Mouse (Mus musculus) spleen, postnatal 14 days (tissue): ENCODE results near the gene Crx.
A peak's percentile ranks its signal among the peaks of the same experiment; 100 is the strongest.
"Not testable (repeated sequence)": the region's sequence is repeated elsewhere in the genome, so short reads cannot be mapped to it uniquely, and the experiment has no call there.

ENCODE experiments used
- DNase-seq, 2 experiments: peaks; one replicate each; pipeline ENCODE4 v3.0.0; 2021 to 2022; ENCODE audit warnings: low spot score in 2 of 2

Gene Crx

GRCm38 (mm10) chr7:15879756-15880155, at the start of gene Crx:
Crx (minus strand) TSS chr7:15879968.
- DNase-seq = no peak

DNA sequence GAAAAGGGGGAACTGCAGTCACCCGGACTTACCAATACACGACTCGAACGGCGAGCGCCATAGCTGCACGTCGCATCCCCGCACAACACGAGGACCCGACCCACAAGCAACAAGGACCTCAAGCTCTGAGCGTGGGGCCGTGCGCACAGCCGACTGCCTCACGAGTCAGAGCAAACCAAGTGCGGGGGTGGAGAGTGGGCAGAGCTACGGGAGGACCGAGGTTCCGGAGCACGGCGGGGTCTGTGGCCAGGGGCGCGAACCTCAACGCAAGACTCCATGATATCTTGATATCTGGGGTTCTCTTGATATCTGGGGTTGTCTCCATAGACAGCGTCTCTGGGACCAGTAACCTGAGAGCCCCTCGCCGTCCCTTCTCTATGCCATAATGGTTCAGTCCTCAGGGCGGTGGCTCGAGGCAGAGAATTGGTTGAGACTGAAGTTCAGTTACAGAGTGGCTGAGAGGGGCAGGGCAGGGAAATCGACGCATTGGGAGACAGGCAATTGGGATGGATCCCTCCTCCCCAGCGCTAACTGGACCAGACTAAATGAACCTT, 42.5 kb upstream of the Crx start, which contains the start of gene Selenow:
Gene Selenow, minus strand, starts transcription at position 183 of the 554 bp plus-strand sequence.
- DNase-seq = peak; percentile 77 to 83

DNA sequence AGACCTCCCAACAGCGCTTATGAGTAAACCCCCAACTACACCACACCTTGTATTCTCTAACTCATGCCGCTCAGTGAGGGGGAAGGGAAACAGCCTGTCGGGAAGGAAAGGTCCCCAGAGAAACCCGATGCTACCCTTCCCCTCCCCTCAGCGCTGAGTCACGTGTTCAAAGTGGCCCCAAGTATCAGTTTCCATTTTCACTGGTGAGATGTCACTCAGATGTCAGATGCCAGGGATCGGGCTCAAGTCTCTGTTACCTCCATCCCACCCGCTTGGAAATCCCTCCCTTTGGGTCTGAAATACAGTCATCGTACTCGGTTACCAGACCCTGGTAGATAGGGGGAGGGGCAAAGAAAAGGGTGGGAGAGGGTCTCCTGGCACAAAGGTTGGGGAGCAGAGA, 42.0 kb upstream of the Crx start:
- peak in 1 of 2 experiments; percentile 19 for DNase-seq

- DNase-seq = no peak
Measured at GRCm38 (mm10) chr7:15920645-15921190, 41.0 kb upstream of the Crx start.

- DNase-seq = no peak
Measured at GRCm38 (mm10) chr7:15919947-15920346, 40.2 kb upstream of the Crx start.

GRCm38 (mm10) chr7:15918371-15918770, 38.6 kb upstream of the Crx start:
- no peak for DNase-seq

DNA sequence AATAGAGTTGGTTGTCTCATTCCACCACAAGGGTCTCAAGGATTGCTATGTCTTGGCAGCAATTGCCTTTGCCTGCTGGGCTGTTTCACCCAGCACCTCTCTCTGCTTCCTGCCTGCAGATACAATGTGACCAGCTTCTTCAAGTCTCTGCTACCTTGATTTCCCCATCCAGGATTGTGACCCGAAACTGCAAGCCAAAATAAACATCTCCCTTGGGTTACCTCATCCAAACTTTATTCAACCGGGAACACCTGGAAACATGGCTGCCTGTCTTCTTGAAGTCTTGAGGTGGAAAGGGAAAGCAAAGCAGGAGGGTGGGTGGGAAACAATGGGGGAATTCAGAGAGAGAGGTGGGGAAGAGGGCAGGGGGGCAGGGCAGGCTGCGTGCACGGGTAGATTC, 37.2 kb upstream of the Crx start:
- no peak for DNase-seq

- DNase-seq = no peak
Measured at GRCm38 (mm10) chr7:15916134-15916723, 36.5 kb upstream of the Crx start.

DNA sequence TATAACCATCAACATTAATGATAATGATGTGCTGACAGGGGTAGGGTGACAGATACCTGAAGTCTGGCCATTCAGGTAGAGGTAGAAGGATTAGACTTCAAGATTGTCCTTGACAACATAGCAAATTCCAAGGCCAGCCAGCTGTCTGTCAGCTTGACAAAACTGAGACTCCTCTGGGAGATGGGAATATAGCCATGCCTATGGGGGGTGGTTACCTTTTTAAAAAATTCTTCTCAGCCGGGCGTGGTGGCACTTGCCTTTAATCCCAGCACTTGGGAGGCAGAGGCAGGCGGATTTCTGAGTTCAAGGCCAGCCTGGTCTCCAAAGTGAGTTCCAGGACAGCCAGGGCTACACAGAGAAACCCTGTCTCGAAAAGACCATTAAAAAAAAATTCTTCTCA, 35.9 kb upstream of the Crx start:
- DNase-seq = not testable (repeated sequence)

DNA sequence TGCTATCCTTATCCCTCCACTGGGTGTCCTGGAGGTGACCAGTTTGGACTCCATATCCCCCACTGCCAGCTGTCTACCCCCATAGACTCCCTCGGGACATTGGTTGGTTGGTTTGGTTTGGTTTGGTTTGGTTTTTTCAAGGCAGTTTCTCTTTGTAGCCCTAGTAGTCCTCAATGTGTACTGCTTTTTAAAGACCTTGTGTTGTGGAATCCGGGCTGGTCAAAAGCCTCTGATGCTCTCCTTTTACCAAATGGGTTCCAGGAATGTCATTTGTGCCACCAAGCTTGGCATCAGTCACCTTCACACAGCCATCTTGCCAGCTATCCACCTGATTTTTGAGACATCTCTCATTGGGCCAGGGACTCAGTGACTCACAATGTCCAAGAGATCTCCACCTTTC, 35.0 kb upstream of the Crx start:
- DNase-seq = no peak

DNA sequence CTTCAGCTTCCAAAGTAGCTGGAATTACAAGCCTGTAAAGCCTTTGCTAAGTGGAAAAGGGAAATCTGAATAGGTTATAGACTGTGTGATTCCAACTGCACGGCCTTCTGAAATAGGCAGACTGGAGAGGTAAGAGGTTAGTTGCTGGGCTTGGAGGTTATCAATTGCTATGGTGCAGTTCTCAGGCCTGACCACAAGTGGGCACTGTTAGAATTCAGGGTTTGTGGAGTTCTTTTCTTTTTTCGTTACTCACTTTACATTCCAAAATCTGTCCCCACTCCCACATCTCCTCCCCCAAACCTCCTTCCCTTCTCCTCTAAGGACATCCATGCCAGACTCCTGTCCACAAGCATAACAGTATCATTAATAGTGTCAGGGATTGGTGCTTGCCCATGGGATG, 34.5 kb upstream of the Crx start:
- peak in 1 of 2 experiments; percentile 34 for DNase-seq

DNA sequence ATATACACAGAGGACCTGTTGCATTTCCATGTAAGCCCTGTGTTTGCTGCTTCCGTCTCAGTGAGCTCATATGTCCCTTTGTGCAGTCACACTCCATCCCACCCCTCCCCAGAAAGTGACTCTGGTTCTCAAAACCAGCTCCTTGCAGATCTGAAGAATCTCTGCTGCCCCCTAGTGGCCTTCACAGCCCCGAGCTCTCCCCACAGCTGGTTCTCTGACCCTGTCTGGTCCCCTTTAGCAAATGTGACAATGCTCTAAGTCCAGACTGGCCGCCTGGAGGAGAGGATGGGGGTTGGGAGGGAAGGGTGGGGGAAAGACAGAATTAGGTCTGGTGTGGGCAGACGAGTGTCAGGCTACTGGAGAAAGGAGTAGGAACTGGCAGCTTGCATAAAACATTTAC, 32.4 kb upstream of the Crx start:
- DNase-seq = peak; percentile 27 to 64

DNA sequence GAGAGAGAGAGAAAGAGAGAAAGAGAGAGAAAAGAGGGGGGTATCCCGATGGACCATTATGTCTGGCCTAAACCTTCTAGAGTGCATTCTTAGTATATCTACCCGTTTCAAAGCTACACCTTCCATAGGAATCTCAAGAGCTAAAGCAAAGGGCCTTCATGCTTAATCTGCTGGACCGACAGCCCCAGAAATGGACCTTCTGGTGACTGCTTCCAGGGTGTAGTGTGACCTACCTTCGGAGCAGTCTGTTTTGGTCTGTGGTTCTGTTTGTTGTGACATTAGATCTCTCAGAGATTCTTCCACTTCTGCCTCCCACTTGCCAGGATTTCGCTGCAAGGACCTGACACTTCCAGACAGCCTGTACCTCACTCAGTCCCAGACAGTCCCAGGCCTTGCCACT, 30.8 kb upstream of the Crx start:
- DNase-seq = no peak

- no peak for DNase-seq
Measured at GRCm38 (mm10) chr7:15907971-15908590, 28.3 kb upstream of the Crx start.

- no peak for DNase-seq
Measured at GRCm38 (mm10) chr7:15906602-15907001, 26.8 kb upstream of the Crx start.

DNA sequence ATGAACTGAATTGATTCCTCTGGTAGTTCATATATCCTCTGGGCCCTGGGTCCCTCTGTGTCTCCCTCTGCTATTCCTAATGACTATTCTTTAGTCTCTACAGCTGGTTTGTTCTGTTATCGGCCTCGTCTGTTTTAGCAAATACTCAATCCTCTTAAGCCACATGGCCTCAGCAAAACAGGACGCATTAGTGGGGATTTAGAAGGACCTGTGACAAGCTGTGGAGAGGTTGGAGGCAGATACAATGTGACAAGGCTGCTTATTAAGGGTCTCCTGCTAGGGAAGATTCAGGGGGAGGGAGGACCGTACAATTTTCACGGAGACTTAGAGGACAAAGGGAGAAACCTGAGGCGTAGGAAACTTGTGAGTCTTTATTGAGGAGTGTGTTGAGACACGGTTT, 26.1 kb upstream of the Crx start:
- DNase-seq = no peak

GRCm38 (mm10) chr7:15901366-15902048, 21.7 kb upstream of the Crx start:
- no peak for DNase-seq

DNA sequence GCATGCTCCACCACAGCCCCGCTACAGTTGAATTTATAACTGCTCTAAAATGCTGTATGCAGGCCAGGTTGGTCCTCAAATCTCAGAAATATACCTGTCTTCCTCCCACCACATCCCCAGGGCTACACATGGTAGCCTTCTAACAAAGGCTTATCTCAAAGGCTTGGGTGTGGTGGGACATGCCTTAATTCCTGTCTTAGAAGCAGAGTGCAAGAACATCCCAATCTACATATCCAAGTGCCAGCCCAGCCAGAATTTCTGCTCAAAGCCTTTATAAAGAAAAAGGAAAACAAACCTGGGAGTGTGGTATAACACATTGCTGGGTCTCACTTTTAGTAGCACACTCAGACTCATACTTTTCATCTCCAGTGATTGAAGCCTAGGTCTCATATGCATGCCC, 14.5 kb upstream of the Crx start:
- DNase-seq = no peak

DNA sequence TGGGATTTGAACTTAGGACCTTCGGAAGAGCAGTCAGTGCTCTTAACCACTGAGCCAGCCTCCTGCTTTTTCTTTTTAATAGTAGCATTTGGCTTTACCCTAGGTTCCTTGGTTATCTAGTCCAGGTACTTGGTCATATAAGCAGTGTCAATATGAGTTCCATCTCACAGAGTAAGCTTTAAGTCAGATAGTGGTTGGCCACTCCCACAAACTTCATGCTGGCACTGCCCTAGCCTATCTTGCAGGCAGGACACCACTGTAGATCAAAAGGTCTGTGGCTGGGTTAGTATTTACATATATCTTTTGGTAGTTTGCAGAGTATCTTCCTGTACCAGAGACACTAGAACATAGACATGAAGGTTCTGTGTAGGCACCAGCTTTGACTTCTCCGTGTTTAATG, 4.4 kb upstream of the Crx start:
- DNase-seq = no peak

DNA sequence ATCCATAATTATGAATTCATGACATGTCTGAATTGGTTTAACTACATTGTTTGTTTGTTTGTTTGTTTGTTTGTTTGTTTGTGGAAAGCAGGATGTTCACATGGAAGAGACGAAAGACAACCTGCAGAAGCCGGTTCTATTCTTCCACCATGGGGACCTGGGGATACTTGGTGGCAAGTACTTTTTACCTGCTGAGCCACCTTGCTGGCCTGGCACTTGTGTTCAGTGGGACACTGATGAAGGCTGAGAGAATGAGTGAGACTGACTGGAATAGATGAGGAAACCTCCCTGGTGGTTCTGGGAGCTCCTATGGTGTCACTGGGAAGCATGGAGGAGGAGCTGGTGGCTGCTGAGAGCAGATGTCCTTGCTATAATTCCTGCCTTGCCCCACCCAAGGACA, 2.5 kb upstream of the Crx start, which contains the start of gene Crxos:
Gene Crxos, plus strand, starts transcription at position 301 of the 400 bp plus-strand sequence.
- no peak for DNase-seq

DNA sequence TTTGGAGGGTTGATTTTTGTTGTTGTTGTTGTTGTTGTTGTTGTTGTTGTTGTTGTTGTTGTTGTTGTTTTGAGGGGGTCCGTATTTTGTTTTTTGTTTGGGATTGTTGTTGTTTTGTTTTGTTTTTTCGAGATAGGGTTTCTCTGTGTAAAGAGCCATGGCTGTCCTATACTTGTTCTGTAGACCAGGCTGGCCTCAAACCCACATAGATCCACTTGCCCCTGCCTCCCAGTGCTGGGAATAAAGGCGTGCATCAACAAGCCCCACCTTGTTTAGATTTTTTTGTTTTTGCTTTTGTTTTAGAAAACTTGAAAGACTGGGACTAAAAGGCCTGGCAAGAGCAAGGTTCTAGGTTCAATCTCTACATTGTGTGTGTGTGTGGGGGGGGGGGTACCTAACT, 2.1 kb upstream of the Crx start:
- DNase-seq = no peak

DNA sequence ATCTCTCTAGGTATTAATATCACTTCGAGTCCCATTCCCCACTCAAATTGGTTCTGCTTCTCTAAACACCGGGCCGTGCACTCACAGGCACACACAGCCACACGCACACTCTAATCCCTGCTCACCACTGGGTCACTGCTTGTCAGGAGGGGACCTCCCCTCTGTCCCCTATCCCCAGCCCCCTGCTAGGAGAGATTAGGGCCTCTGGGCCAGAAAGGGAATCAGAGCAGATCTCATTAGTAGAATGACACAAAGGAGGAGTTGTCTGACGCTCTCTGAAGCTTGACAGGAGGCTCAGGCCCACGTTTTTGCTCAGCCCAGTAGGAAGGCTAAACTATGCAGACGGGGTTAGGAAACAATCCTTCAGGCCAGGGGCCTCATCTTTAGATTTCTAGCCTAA, 1.6 kb upstream of the Crx start:
- DNase-seq = no peak

DNA sequence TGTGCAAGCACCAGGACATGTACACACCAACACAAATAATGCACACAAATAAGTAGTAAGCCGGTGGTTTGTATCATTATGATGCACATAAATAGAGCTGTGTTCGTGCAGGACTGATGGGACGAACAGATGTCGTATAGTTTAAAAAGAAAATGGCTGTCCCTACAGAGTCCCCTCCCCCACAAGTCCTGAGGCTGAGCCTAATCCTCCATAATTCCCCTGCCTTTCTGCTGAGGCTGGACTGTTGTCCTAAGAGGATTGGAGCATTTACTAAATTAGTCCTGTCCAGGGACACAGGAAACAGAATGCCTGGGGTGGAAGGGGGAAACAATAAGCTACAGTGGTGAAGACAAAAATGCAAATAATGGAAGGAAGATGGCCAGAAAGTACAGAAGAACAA, 15.7 kb downstream of the Crx start:
- DNase-seq = no peak
